Mouse (Mus musculus) liver, adult (tissue): ENCODE measurements around the gene Qrfp.

Experiments used
- GATA4 ChIP-seq: IDR thresholded peaks from 2 replicates; pipeline ENCODE4 v1.6.1; 2014; ENCODE audit warnings: mild to moderate bottlenecking, low read length; ENCODE audit not compliant: insufficient replicate concordance

Gene Qrfp

DNA sequence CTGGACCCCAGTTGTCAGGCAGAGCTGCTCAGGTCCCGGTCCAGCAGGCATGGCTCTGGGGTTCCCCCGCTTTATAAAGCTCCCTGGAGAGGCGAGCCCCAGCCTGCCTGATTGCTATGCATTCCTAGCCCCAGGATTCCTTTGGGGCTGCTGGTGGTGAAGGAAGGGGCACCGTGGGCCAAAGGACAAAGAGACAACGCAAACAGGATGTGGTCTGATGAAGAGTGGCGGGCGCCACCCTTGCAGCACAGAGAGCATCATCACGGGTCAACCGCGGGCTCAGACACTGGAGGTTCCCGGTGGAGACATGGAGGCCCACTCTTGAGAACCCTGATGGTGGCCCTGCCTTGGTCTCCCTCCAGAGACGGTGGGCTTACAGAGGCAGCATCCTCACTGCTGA is at the start of gene Qrfp:
Qrfp (minus strand) TSS at position 137 of the 400 bp plus-strand sequence.
- no peak for TF ChIP-seq GATA4

DNA sequence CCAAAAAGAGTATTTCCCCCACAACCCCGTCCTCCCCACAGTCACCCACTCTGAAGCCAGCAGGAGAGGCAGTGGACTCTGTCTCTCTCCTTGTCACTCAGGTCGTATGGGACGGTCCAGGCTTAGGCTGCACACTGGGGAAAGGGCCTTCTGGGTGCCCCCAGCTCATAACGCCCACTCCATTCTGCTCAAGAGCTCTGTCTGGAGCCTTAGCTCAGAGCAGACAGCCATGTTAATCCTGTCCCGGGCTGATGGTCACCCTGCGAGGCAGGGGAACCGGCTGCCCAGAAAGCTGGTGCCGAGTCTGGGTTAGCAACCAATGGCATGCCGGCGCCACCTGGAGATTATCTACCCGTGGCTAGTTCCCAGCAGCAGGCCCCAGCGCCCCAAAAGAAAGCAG is 48.1 kb upstream of the Qrfp start:
- no peak for TF ChIP-seq GATA4

- TF ChIP-seq GATA4, result no peak
Measured at GRCm38 (mm10) chr2:31857180-31857579, 46.8 kb upstream of the Qrfp start.

- no peak for TF ChIP-seq GATA4
Measured at GRCm38 (mm10) chr2:31855991-31856390, 45.6 kb upstream of the Qrfp start.

DNA sequence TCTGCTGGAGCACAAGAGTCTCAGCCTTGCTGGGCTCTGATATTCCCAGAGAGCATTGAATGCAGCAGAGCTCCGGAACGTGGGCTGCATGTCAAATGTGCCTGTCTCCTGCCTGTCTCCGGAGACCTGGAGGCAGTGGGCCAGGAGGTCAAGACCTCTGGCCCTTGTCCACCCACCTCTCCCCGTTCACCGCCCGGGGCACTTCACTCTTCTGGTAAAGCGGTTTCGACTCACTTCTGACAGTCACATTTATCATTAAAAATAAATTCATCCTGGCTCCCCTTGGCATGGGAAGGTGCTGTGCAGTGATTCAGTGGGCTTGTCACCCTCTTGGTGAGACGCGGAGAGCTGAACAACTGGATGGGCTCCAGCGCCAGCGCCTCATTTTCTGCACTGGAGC is 39.8 kb upstream of the Qrfp start:
- no peak for TF ChIP-seq GATA4

- no peak for TF ChIP-seq GATA4
Measured at GRCm38 (mm10) chr2:31847908-31848307, 37.5 kb upstream of the Qrfp start.

DNA sequence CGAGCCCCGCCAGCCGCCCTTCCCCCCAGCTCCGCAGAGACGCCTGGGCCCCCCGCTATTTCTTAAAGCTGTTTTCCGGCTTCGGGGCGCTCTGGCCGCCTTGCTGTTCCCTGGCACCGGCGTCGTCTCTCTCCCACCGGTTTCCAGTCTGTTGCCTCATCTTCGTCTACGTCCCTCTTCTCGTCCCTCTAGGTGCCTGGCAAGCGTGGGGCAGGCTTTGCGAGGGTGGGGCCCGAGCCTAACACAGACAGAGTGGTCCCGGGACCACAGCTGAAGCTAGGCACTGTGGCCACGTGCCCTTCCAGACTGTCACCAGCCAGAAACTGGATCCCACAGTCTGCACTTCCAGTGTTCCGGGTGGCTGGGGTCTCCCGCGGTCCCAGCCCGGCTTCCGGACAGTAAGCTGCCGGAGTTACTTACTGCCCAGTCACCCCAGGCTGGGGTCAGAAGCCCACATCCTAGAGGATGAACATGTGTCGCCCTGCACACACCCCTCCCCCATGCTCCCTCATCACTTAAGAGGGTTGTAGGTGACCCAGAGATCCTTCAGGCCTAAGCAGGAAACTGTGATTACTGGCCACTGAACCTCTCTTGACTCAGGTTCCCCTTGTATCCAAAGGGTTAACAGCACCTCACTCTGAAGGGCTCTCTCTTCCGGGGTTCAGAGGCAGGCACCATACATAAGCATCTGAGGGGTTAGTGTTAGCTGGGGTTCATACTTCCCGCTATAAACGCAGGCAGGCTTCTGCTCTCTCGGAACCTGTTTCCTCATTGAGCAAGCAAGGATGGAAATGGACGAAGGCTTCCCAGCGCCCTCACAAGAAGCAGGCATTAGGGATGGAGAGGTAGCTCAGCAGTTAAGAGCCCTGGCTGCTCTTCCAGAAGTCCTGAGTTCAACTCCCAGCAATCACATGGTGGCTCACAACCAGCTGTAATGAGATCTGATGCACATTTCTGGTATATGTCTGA is 36.6 kb upstream of the Qrfp start:
- no peak for TF ChIP-seq GATA4

DNA sequence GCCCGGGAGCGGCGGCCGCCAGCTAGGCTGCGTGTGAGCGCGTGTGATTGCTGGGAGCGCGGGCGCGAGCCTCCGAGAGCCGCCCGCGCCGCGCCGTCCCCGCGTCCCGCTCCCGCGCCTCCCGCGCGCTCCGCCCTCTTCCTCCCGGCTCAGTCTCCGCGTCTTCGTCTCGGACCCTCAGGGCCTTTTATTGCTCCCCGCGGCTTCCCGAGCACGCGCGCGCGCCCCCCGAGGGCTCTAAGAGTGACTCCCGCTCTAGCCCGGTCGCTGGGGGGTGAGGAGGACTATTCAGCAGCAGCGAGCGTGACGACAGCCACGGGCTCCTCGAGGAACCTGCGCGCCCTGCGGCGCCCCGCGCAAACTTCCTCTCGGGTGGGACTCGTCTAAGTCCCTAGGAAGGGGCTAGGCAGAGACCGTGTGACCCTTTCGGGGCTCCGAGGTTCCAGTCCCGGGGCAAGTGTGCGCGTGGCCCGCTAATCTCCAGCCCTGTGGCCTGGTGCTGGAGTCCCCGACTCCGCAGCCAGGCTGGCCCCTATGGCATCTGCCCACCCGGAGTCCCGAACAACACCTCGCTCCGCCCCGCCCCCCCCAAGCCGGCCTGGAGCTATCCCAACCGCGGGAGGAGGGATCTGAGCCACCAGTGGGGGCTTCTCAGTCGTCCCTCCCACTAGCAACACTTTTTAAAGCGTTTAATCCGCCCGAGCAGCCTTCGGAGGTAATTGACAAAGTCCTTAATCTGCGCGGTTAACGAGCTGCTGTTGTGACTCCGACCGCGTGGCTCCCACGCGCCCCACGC is 35.7 kb upstream of the Qrfp start, which contains the start of gene Fibcd1:
Fibcd1 (minus strand) TSS at position 110 of the 796 bp plus-strand sequence.
- TF ChIP-seq GATA4, result no peak

DNA sequence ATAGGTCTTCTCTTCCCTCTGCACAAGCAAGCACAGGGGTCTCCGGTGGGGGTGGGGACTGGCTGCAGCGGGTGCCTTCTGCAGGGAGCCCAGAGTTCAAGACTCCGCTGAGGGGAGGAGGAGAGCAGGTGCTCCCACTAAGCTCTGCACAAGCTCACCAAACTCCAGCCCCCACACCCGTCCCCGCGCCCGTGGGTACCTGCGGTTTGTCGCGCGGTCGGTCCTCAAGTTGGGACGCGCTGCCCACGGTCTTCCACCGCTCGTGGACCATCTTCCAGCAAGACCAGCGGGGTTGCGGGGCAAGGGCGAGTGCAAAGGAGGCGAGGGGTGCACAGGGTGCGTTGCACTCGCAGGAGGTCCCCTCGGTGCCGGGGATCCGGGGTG is 35.1 kb upstream of the Qrfp start:
- TF ChIP-seq GATA4, result no peak

DNA sequence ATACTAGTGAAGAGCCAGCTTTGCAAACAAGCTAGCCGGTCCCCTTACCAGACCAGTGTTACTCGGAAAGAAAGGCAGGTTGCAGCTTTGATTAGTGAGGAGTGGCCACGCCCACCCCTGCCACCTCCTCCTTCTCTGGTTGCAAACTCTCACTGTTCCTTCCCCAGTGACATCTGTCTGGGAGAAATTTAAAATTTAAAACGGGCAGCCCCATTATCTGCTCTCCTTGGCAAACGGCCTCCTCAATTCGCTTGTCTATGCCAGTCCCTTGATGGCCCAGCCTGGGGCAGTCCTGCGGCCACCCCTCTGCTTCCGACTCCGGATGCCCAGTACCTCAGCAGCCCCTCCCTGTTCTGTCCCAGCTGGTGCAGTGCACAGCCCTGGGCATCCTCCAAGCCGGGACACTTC is 34.4 kb upstream of the Qrfp start:
- TF ChIP-seq GATA4, result no peak

- TF ChIP-seq GATA4, result no peak
Measured at GRCm38 (mm10) chr2:31838868-31839267, 28.5 kb upstream of the Qrfp start.

DNA sequence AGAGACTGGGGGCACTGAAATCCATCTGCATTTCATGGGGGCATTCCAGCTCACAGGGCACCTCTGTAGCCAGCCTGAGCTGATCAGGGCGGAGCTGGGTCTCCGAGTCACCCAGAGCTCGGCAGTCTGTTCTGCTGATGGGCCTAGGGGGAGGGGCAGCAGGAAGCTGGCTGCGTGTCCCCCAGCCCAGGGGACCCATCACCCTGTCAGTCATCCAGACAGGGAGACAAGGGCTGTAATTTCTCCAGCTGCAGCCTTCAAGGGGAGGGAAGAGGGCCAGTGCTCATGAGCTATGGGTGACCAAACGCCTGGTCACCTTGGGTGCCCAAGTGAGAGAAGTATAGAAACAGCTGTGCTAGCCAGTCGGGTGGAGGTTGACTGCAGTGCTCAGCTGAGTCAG is 26.6 kb upstream of the Qrfp start:
- TF ChIP-seq GATA4, result no peak

DNA sequence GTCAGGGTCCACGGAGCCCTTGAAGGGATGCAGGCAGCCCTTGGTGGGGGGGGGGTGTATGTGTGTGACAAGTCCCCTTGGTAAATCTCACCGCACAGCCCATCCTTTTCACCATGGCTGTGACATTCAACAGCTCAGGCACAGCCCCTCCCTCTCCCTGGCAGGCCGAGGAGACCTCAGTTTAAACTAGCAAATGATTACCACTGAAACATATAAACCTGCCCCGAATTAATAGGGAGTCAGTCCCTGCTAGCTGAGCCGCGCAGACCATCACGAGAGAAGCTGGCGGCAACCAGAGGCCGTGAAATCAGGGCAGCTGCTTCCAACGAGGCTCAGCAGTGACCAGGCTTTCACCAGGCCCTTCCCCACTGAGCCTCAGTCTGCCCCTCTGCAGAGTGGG is 25.7 kb upstream of the Qrfp start:
- no peak for TF ChIP-seq GATA4

- TF ChIP-seq GATA4, result no peak
Measured at GRCm38 (mm10) chr2:31828311-31828825, 18.0 kb upstream of the Qrfp start.

DNA sequence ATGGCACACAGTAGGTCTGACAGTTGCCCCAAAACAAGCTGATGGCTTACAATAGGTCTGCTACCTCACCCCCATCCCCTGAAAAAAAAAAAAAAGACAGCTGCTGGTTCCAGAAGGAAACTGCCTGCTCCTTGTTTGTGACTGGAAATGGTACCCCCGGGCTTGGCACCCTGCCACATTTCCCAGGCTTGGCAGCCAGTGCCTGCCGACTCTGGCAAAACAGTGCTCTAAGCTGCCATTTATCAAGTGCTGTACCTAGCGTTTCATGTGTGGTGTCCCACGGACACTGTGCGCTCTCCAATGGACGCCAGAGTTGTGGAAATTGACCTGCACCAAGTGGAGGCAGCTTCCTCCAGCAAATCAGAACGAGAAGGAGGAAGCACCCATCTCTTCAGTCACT is 17.5 kb upstream of the Qrfp start:
- TF ChIP-seq GATA4, result no peak
